14 mouse cellular contexts compared by ENCODE assay signal in the genomic region with DNA sequence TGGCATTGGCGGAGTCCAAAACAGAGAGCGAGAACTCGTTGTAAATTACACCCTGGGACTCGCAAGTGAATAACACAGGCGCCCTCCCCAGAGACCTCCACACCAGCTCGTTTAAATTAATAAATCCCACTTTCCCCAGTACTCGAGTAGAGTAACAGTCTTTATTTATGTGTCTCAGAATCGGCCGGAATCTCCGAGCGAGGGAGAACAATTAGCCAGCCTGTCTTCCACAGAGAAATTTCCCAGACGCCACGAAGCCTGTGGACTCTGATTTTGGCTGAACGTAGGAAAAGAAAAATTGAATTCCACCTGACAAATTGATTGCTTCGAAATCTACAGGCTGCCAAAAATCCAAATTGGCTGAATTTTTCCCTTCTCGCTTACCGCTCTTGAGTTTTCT.
DNase-seq lines count a peak whose midpoint lies in the region; ATAC-seq and TF ChIP-seq lines count a peak whose summit lies in the region.
"Had no signal": no experiment of that assay in that cellular context is flagged by ENCODE, and none has a peak within 500 bp of the region (broad histone marks: within the 10 kb centered on the region; RNA-seq: fewer than 3 reads in every experiment).

No protein-coding gene starts in this region.

- ATAC-seq in forebrain, embryonic 16.5 days = no peak; the same call in 1 of the 2 replicates
- ATAC-seq in forebrain, embryonic 14.5 days = no peak
- ATAC-seq in limb, embryonic 12.5 days (ENCODE audit: insufficient number of reproducible peaks, insufficient read depth, low FRiP score, low TSS enrichment, low read depth) = no peak
- no peak for ATAC-seq in stomach, embryonic 15.5 days (ENCODE audit: insufficient read depth, low FRiP score, low read depth)

- no peak overlapping the region for H3K4me3 ChIP-seq in forebrain, embryonic 16.5 days (replicated peaks; ENCODE audit: low read length)
- no peak overlapping the region for H3K4me3 ChIP-seq in forebrain, embryonic 14.5 days (ENCODE audit: low read depth, low read length)
- peak overlapping the region; percentile 9; the same call in 1 of the 2 replicates for H3K4me3 ChIP-seq in layer of hippocampus, adult 2 months
- no peak overlapping the region for H3K4me3 ChIP-seq in limb, embryonic 12.5 days (replicated peaks)
- H3K4me3 ChIP-seq in stomach, embryonic 15.5 days (replicated peaks) = no peak overlapping the region
- H3K4me3 ChIP-seq: heart, embryonic 15.5 days had no signal

- no peak overlapping the region for H3K9ac ChIP-seq in forebrain, embryonic 16.5 days (replicated peaks; ENCODE audit: low read depth, low read length)
- no peak overlapping the region for H3K9ac ChIP-seq in forebrain, embryonic 14.5 days (ENCODE audit: low read length)
- no peak overlapping the region for H3K9ac ChIP-seq in limb, embryonic 12.5 days (replicated peaks)
- H3K9ac ChIP-seq in stomach, embryonic 15.5 days = no peak overlapping the region
- H3K9ac ChIP-seq: heart, embryonic 15.5 days; liver, embryonic 14.5 days had no signal

- no peaks in the 10 kb centered on the region for H3K9me3 ChIP-seq in forebrain, embryonic 16.5 days (ENCODE audit: control insufficient read depth, low read length)
- no peaks in the 10 kb centered on the region for H3K9me3 ChIP-seq in forebrain, embryonic 14.5 days (replicated peaks; ENCODE audit: control insufficient read depth, low read length)
- H3K9me3 ChIP-seq in limb, embryonic 12.5 days = no peaks in the 10 kb centered on the region
- H3K9me3 ChIP-seq in stomach, embryonic 15.5 days = no peaks in the 10 kb centered on the region
- H3K9me3 ChIP-seq: heart, embryonic 15.5 days had no signal

- peak overlapping the region; percentile 33 for H3K4me2 ChIP-seq in forebrain, embryonic 16.5 days (ENCODE audit: low read length)
- no peak overlapping the region for H3K4me2 ChIP-seq in forebrain, embryonic 14.5 days (ENCODE audit: low read length)
- peak overlapping the region; percentile 30 for H3K4me2 ChIP-seq in limb, embryonic 12.5 days
- H3K4me2 ChIP-seq in stomach, embryonic 15.5 days = 0 out of 2 replicates have a peak overlapping the region, but pooled peaks have one; percentile 6
- H3K4me2 ChIP-seq: heart, embryonic 15.5 days had no signal

- H3K27ac ChIP-seq in forebrain, embryonic 16.5 days (ENCODE audit: low read length) = peak overlapping the region; percentile 49
- H3K27ac ChIP-seq in forebrain, embryonic 14.5 days (ENCODE audit: low read depth, low read length) = no peak overlapping the region
- H3K27ac ChIP-seq in layer of hippocampus, adult 2 months = no peak overlapping the region
- peak overlapping the region; percentile 46; the same call in 1 of the 2 replicates for H3K27ac ChIP-seq in limb, embryonic 12.5 days
- peak overlapping the region; percentile 45; the same call in 1 of the 2 replicates for H3K27ac ChIP-seq in stomach, embryonic 15.5 days
- H3K27ac ChIP-seq: heart, embryonic 15.5 days; liver, embryonic 14.5 days had no signal

- WGBS in forebrain, embryonic 16.5 days = 22% methylated on average over 17 of the region's 17 CpGs
- 33% methylated on average over 17 of the region's 17 CpGs for WGBS in forebrain, embryonic 14.5 days
- WGBS in limb, embryonic 12.5 days = 27% methylated on average over 17 of the region's 17 CpGs
- WGBS in stomach, embryonic 15.5 days = 32% methylated on average over 17 of the region's 17 CpGs

- no peak for DNase-seq in forebrain, embryonic 14.5 days (ENCODE audit: low spot score)
- no peak for DNase-seq in layer of hippocampus, adult 2 months (ENCODE audit: low spot score in 2 of 2)
- no peak for DNase-seq in layer of hippocampus, adult 9-10 months (ENCODE audit: low spot score)
- DNase-seq in heart, postnatal 4 days = no peak
- DNase-seq in testis, postnatal 10 days (ENCODE audit: low spot score) = no peak
- DNase-seq: cerebellum, postnatal 36 days; lung, postnatal 36 days; retina, postnatal 1 day; thymus, postnatal 14 days had no signal

- H3K27me3 ChIP-seq in forebrain, embryonic 16.5 days (replicated peaks; ENCODE audit: control insufficient read depth, insufficient read depth, low read length) = no peaks in the 10 kb centered on the region
- H3K27me3 ChIP-seq in forebrain, embryonic 14.5 days (replicated peaks; ENCODE audit: control insufficient read depth, insufficient read depth, low read length) = no peaks in the 10 kb centered on the region
- H3K27me3 ChIP-seq in limb, embryonic 12.5 days = peaks cover 4% of the 10 kb centered on the region; the same call in 1 of the 2 replicates
- no peaks in the 10 kb centered on the region for H3K27me3 ChIP-seq in stomach, embryonic 15.5 days (replicated peaks)

- no peaks in the 10 kb centered on the region for H3K36me3 ChIP-seq in forebrain, embryonic 16.5 days (ENCODE audit: control insufficient read depth, insufficient read depth)
- no peaks in the 10 kb centered on the region for H3K36me3 ChIP-seq in forebrain, embryonic 14.5 days (ENCODE audit: control insufficient read depth, insufficient read depth, low read length)
- H3K36me3 ChIP-seq in limb, embryonic 12.5 days = no peaks in the 10 kb centered on the region
- no peaks in the 10 kb centered on the region for H3K36me3 ChIP-seq in stomach, embryonic 15.5 days
- H3K36me3 ChIP-seq: heart, embryonic 15.5 days had no signal

- peaks cover 23% of the 10 kb centered on the region for H3K4me1 ChIP-seq in forebrain, embryonic 16.5 days (replicated peaks; ENCODE audit: control insufficient read depth, insufficient read depth, low read length)
- peaks cover 10% of the 10 kb centered on the region; the same call in 1 of the 2 replicates for H3K4me1 ChIP-seq in forebrain, embryonic 14.5 days (ENCODE audit: control insufficient read depth, insufficient read depth, low read length)
- H3K4me1 ChIP-seq in limb, embryonic 12.5 days (replicated peaks) = peaks cover 23% of the 10 kb centered on the region
- H3K4me1 ChIP-seq in stomach, embryonic 15.5 days = peaks cover 13% of the 10 kb centered on the region

- TF ChIP-seq CTCF in layer of hippocampus, adult 2 months (conservative IDR thresholded peaks at IDR 0.05) = no peak

Comparison
In these comparisons a context has a peak if more than half of its experiments do, and no peak if none do; other contexts are left out.
1. H3K27ac ChIP-seq: peak in forebrain, embryonic 16.5 days (single experiment), limb, embryonic 12.5 days (single experiment) and stomach, embryonic 15.5 days (single experiment); none in forebrain, embryonic 14.5 days (single experiment) and layer of hippocampus, adult 2 months (single experiment).